Mouse (Mus musculus) limb, embryonic 11.5 days (tissue): ENCODE data around the gene Rfxap. TPM values are rescaled to one million over a fixed set of nuclear protein-coding genes. Genes with fewer than 3 reads are reported as not detected.

Experiments
- ATAC-seq: fragments of 200-750 bp; cut with Nextera tagmentation; 2 replicates; pipeline ENCODE4 v1.8.0; 2017; ENCODE audit warnings: low read depth; ENCODE audit not compliant: insufficient number of reproducible peaks, low FRiP score, low TSS enrichment
- DNase-seq: peaks from one replicate; pipeline ENCODE4 v3.0.0-alpha.2; 2015; ENCODE audit warnings: low spot score
- H3K27ac ChIP-seq: fragments of 300-500 bp; sonication (generic); replicated peaks from 2 replicates; pipeline ENCODE4 v1.5.1; 2014; ENCODE audit warnings: low read depth, mild to moderate bottlenecking, low read length
- H3K27me3 ChIP-seq: fragments of 300-500 bp; sonication (generic); 2 replicates; pipeline ENCODE4 v1.6.1; 2014; ENCODE audit warnings: mild to moderate bottlenecking, low read length, mixed read lengths; ENCODE audit not compliant: control insufficient read depth, insufficient read depth
- H3K36me3 ChIP-seq: fragments of 300-500 bp; sonication (generic); 2 replicates; pipeline ENCODE4 v1.6.1; 2014; ENCODE audit warnings: mild to moderate bottlenecking, low read length, moderate library complexity, mixed read lengths; ENCODE audit not compliant: control insufficient read depth, insufficient read depth
- H3K4me1 ChIP-seq: fragments of 300-500 bp; sonication (generic); 2 replicates; pipeline ENCODE4 v1.6.1; 2014; ENCODE audit warnings: low read length, mixed read lengths; ENCODE audit not compliant: control insufficient read depth, insufficient read depth
- H3K4me2 ChIP-seq: fragments of 300-500 bp; sonication (generic); 2 replicates; pipeline ENCODE4 v1.6.1; 2014; ENCODE audit warnings: low read depth, mild to moderate bottlenecking, moderate library complexity; ENCODE audit not compliant: severe bottlenecking
- H3K4me3 ChIP-seq: fragments of 300-500 bp; sonication (generic); 2 replicates; pipeline ENCODE4 v1.5.1; 2014; ENCODE audit warnings: low read depth, low read length
- H3K9ac ChIP-seq: fragments of 300-500 bp; sonication (generic); 2 replicates; pipeline ENCODE4 v1.6.1; 2014; ENCODE audit warnings: mild to moderate bottlenecking, low read length
- H3K9me3 ChIP-seq: fragments of 300-500 bp; sonication (generic); 2 replicates; pipeline ENCODE4 v1.6.1; 2016; ENCODE audit warnings: low read length; ENCODE audit not compliant: control insufficient read depth
- WGBS: fragments of 180-500 bp; shearing (Covaris S2); extraction: QIAGEN DNeasy Blood & Tissue Kit; methylation state at CpG from one replicate; pipeline ENCODE4 v1.1.7; 2014; 5-methylcytosine and 5-hydroxymethylcytosine counted together
- polyA plus RNA-seq: library from polyadenylated mRNA; unstranded; fragments of >200 nt; fragmentation: Nextera tagmentation; extraction: Ambion mirVana; gene quantifications from 2 replicates; pipeline ENCODE4 v1.2.1, GENCODE M21; 2014

Gene Rfxap
- polyA plus RNA-seq = 49.1 and 57.9 TPM in 2 replicates

- DNase-seq (peak; percentile 98), ATAC-seq (peak; percentile 94)
- Histone ChIP-seq H3K4me2 (peak within 1 kb of the TSS; percentile 95), H3K27ac (0 out of 2 replicates have a peak within 1 kb of the TSS, but pooled peaks have one; percentile 65), H3K9me3 (no peaks in the 10 kb centered on the region), H3K9ac (peak within 1 kb of the TSS; percentile 91), H3K27me3 (peaks cover 3% of the 10 kb centered on the region; the same call in 1 of the 2 replicates), H3K4me1 (0 out of 2 replicates have a peak, but pooled peaks cover 6% of the 10 kb centered on the region), H3K4me3 (peak within 1 kb of the TSS; percentile 85), H3K36me3 (peaks cover 4% of the 10 kb centered on the region)
- WGBS = 0% methylated on average over 52 of the region's 52 CpGs
Measured at GRCm38 (mm10) chr3:54807666-54808217, at the start of gene Rfxap. Rfxap (minus strand) TSS chr3:54807791.

- Histone ChIP-seq H3K4me3 (no peak overlapping the region), H3K4me1 (no peaks in the 10 kb centered on the region), H3K9me3 (no peaks in the 10 kb centered on the region), H3K27me3 (no peaks in the 10 kb centered on the region), H3K9ac (no peak overlapping the region), H3K4me2 (no peak overlapping the region), H3K36me3 (no peaks in the 10 kb centered on the region), H3K27ac (no peak overlapping the region)
- WGBS = 73% methylated on average over 2 of the region's 2 CpGs
- DNase-seq (no peak), ATAC-seq (no peak)
Measured at GRCm38 (mm10) chr3:54835421-54835820, 27.8 kb upstream of the Rfxap start.

- no peak for DNase-seq
- 89% methylated on average over 3 of the region's 3 CpGs for WGBS
- no peak for ATAC-seq
- Histone ChIP-seq H3K4me1 (no peaks in the 10 kb centered on the region), H3K27ac (no peak overlapping the region), H3K9me3 (no peaks in the 10 kb centered on the region), H3K4me3 (no peak overlapping the region), H3K27me3 (no peaks in the 10 kb centered on the region), H3K9ac (no peak overlapping the region), H3K36me3 (no peaks in the 10 kb centered on the region), H3K4me2 (no peak overlapping the region)
Measured at GRCm38 (mm10) chr3:54832491-54832890, 24.9 kb upstream of the Rfxap start.

GRCm38 (mm10) chr3:54822526-54822925 lies 14.9 kb upstream of the Rfxap start:
- Histone ChIP-seq H3K27me3 (no peaks in the 10 kb centered on the region), H3K27ac (no peak overlapping the region), H3K4me3 (no peak overlapping the region), H3K9me3 (no peaks in the 10 kb centered on the region), H3K4me1 (no peaks in the 10 kb centered on the region), H3K36me3 (no peaks in the 10 kb centered on the region), H3K4me2 (no peak overlapping the region), H3K9ac (no peak overlapping the region)
- no peak for DNase-seq
- 56% methylated on average over 5 of the region's 5 CpGs for WGBS
- ATAC-seq = no peak

- ATAC-seq (no peak), DNase-seq (peak; percentile 77)
- H3K4me1 ChIP-seq = no peaks in the 10 kb centered on the region
- 24% methylated on average over 3 of the region's 3 CpGs for WGBS
- no peaks in the 10 kb centered on the region for H3K27me3 ChIP-seq
- H3K4me3 ChIP-seq = no peak overlapping the region
- H3K9me3 ChIP-seq = no peaks in the 10 kb centered on the region
- H3K9ac ChIP-seq = no peak overlapping the region
- no peaks in the 10 kb centered on the region for H3K36me3 ChIP-seq
- no peak overlapping the region for H3K4me2 ChIP-seq
- H3K27ac ChIP-seq = no peak overlapping the region
Measured at GRCm38 (mm10) chr3:54815292-54815691, 7.7 kb upstream of the Rfxap start.

GRCm38 (mm10) chr3:54814622-54815021 lies 7.0 kb upstream of the Rfxap start:
- ATAC-seq (no peak), DNase-seq (no peak)
- no peak overlapping the region for H3K9ac ChIP-seq
- H3K4me2 ChIP-seq = no peak overlapping the region
- no peaks in the 10 kb centered on the region for H3K4me1 ChIP-seq
- H3K27me3 ChIP-seq = no peaks in the 10 kb centered on the region
- no peaks in the 10 kb centered on the region for H3K36me3 ChIP-seq
- no peak overlapping the region for H3K27ac ChIP-seq
- WGBS = 85% methylated on average over 6 of the region's 6 CpGs
- no peaks in the 10 kb centered on the region for H3K9me3 ChIP-seq
- H3K4me3 ChIP-seq = no peak overlapping the region

GRCm38 (mm10) chr3:54813418-54813988 lies 5.9 kb upstream of the Rfxap start:
- WGBS = 76% methylated on average over 6 of the region's 6 CpGs
- no peak for ATAC-seq

GRCm38 (mm10) chr3:54811616-54812015 lies 4.0 kb upstream of the Rfxap start:
- Histone ChIP-seq H3K4me1 (0 out of 2 replicates have a peak, but pooled peaks cover 4% of the 10 kb centered on the region), H3K27ac (no peak overlapping the region), H3K9ac (no peak overlapping the region), H3K4me2 (no peak overlapping the region), H3K4me3 (no peak overlapping the region), H3K36me3 (no peaks in the 10 kb centered on the region), H3K9me3 (no peaks in the 10 kb centered on the region), H3K27me3 (peaks cover 3% of the 10 kb centered on the region; the same call in 1 of the 2 replicates)
- WGBS = 38% methylated on average over 1 of the region's 1 CpGs
- no peak for DNase-seq
- no peak for ATAC-seq

More at GRCm38 (mm10) chr3:54813418-54813988, 5.9 kb upstream of the Rfxap start:
- Histone ChIP-seq H3K4me1 (no peaks in the 10 kb centered on the region), H3K36me3 (no peaks in the 10 kb centered on the region), H3K27ac (no peak overlapping the region), H3K9me3 (no peaks in the 10 kb centered on the region), H3K9ac (no peak overlapping the region), H3K4me2 (no peak overlapping the region), H3K4me3 (no peak overlapping the region), H3K27me3 (peaks cover 3% of the 10 kb centered on the region; the same call in 1 of the 2 replicates)
- DNase-seq = no peak
